Mouse (Mus musculus) spleen, postnatal 14 days (tissue): ENCODE results near the gene Elovl6.

ENCODE experiments used
- DNase-seq, 2 experiments: peaks; one replicate each; pipeline ENCODE4 v3.0.0; 2021 to 2022; ENCODE audit warnings: low spot score in 2 of 2

The Elovl6 gene

GRCm38 (mm10) chr3:129565458-129565857 is 33.3 kb downstream of the Elovl6 start:
- DNase-seq, result no peak

- no peak for DNase-seq
These were observed 33.9 kb downstream of the Elovl6 start for GRCm38 (mm10) chr3:129566013-129566412.

- no peak for DNase-seq
These were observed 34.7 kb downstream of the Elovl6 start for GRCm38 (mm10) chr3:129566876-129567275.

GRCm38 (mm10) chr3:129568506-129568905 is 36.4 kb downstream of the Elovl6 start:
- DNase-seq, result no peak

GRCm38 (mm10) chr3:129570989-129571388 is 38.8 kb downstream of the Elovl6 start:
- DNase-seq, result no peak

- no peak for DNase-seq
These were observed 39.5 kb downstream of the Elovl6 start for GRCm38 (mm10) chr3:129571642-129572041.

GRCm38 (mm10) chr3:129572959-129573358 is 40.8 kb downstream of the Elovl6 start:
- DNase-seq, result no peak

- no peak for DNase-seq
These were observed 41.5 kb downstream of the Elovl6 start for GRCm38 (mm10) chr3:129573609-129574008.

- no peak for DNase-seq
These were observed 42.9 kb downstream of the Elovl6 start for GRCm38 (mm10) chr3:129575086-129575485.

- no peak for DNase-seq
These were observed 44.4 kb downstream of the Elovl6 start for GRCm38 (mm10) chr3:129576522-129576921.

- no peak for DNase-seq
These were observed 46.8 kb downstream of the Elovl6 start for GRCm38 (mm10) chr3:129578741-129579475.

- no peak for DNase-seq
These were observed 48.9 kb downstream of the Elovl6 start for GRCm38 (mm10) chr3:129581024-129581423.

GRCm38 (mm10) chr3:129582449-129582848 is 50.3 kb downstream of the Elovl6 start:
- no peak for DNase-seq

GRCm38 (mm10) chr3:129583290-129583689 is 51.1 kb downstream of the Elovl6 start:
- DNase-seq, result no peak

- DNase-seq, result no peak
These were observed 55.8 kb downstream of the Elovl6 start for GRCm38 (mm10) chr3:129587916-129588315.

- no peak for DNase-seq
These were observed 56.6 kb downstream of the Elovl6 start for GRCm38 (mm10) chr3:129588753-129589152.

GRCm38 (mm10) chr3:129589705-129590104 is 57.5 kb downstream of the Elovl6 start:
- no peak for DNase-seq

GRCm38 (mm10) chr3:129590548-129591226 is 58.5 kb downstream of the Elovl6 start:
- DNase-seq, result peak; percentile 16 to 38

GRCm38 (mm10) chr3:129591251-129591650 is 59.1 kb downstream of the Elovl6 start:
- no peak for DNase-seq

- no peak for DNase-seq
These were observed 59.6 kb downstream of the Elovl6 start for GRCm38 (mm10) chr3:129591761-129592160.

- DNase-seq, result no peak
These were observed 60.8 kb downstream of the Elovl6 start for GRCm38 (mm10) chr3:129593001-129593400.

- no peak for DNase-seq
These were observed 61.6 kb downstream of the Elovl6 start for GRCm38 (mm10) chr3:129593735-129594134.

GRCm38 (mm10) chr3:129596098-129596497 is 63.9 kb downstream of the Elovl6 start:
- no peak for DNase-seq
